Mouse (Mus musculus) liver, embryonic 13.5 days (tissue): Measurements from ENCODE around the gene Cnp. TPM values are rescaled to one million over a fixed set of nuclear protein-coding genes. Genes with fewer than 3 reads are reported as not detected.
A peak's percentile ranks its signal among the peaks of the same experiment; 100 is the strongest.

Source experiments
- ATAC-seq: fragments of 200-750 bp; cut with Nextera tagmentation; 2 replicates; pipeline ENCODE4 v1.8.0; 2017; ENCODE audit warnings: low read depth, mild to moderate bottlenecking, moderate number of reproducible peaks, moderate library complexity
- DNase-seq: peaks from one replicate; pipeline ENCODE4 v3.0.0; 2022
- H3K27ac ChIP-seq: fragments of 300-500 bp; sonication (generic); 2 replicates; pipeline ENCODE4 v1.5.1; 2015; ENCODE audit warnings: moderate library complexity, mild to moderate bottlenecking, inconsistent platforms
- H3K27me3 ChIP-seq: fragments of 300-500 bp; sonication (generic); 2 replicates; pipeline ENCODE4 v1.6.1; 2015; ENCODE audit warnings: mild to moderate bottlenecking, inconsistent platforms
- H3K36me3 ChIP-seq: fragments of 300-500 bp; sonication (generic); 2 replicates; pipeline ENCODE4 v1.6.1; 2015; ENCODE audit warnings: mild to moderate bottlenecking, inconsistent platforms
- H3K4me1 ChIP-seq: fragments of 300-500 bp; sonication (generic); replicated peaks from 2 replicates; pipeline ENCODE4 v1.6.1; 2015; ENCODE audit warnings: inconsistent platforms
- H3K4me2 ChIP-seq: fragments of 300-500 bp; sonication (generic); 2 replicates; pipeline ENCODE4 v1.6.1; 2015; ENCODE audit warnings: inconsistent platforms, mild to moderate bottlenecking, moderate library complexity
- H3K4me3 ChIP-seq: fragments of 300-500 bp; sonication (generic); replicated peaks from 2 replicates; pipeline ENCODE4 v1.5.1; 2015; ENCODE audit warnings: mild to moderate bottlenecking, inconsistent platforms
- H3K9ac ChIP-seq: fragments of 300-500 bp; sonication (generic); 2 replicates; pipeline ENCODE4 v1.6.1; 2015; ENCODE audit warnings: mild to moderate bottlenecking, inconsistent platforms
- H3K9me3 ChIP-seq: fragments of 300-500 bp; sonication (generic); replicated peaks from 2 replicates; pipeline ENCODE4 v1.6.1; 2016; ENCODE audit warnings: inconsistent platforms
- WGBS: fragments of 180-500 bp; shearing (Covaris S2); methylation state at CpG from one replicate; pipeline ENCODE4 v1.1.7; 2015; ENCODE audit not compliant: insufficient replicate concordance; 5-methylcytosine and 5-hydroxymethylcytosine counted together
- polyA plus RNA-seq: library from polyadenylated mRNA; unstranded; fragments of >200 nt; fragmentation: Nextera tagmentation; extraction: Ambion mirVana; gene quantifications from 2 replicates; pipeline ENCODE4 v1.2.1, GENCODE M21; 2015

Gene Cnp
- polyA plus RNA-seq, 1 experiment from 2014 or later = 13.2 TPM

GRCm38 (mm10) chr11:100592346-100593046 is 17.8 kb downstream of the Cnp start:
- WGBS = 88% methylated on average over 11 of the region's 11 CpGs
- Histone ChIP-seq H3K4me1 (no peaks in the 10 kb centered on the region), H3K9me3 (no peaks in the 10 kb centered on the region), H3K4me3 (no peak overlapping the region), H3K4me2 (no peak overlapping the region), H3K36me3 (peaks cover 99% of the 10 kb centered on the region), H3K9ac (no peak overlapping the region), H3K27ac (no peak overlapping the region), H3K27me3 (no peaks in the 10 kb centered on the region)
- DNase-seq = no peak
- ATAC-seq = no peak

DNA sequence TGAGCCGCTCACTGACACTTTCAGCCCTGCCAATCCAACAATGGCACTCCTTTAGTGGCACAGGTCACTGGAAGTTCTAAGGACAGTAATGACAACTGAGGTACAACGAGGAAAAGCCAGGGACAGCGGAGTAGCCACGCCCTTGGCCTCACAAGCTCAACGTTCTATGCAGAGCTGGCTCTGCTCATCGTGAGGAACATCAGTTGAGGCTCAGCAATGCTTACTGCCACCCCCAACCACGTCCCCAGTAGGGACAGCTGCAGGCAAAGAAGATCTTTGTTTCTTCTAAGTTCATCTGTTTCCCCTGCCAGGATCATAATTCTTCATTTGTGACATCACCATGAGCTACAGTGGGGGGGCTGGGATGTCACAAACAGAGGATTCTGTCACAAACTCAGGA is 19.9 kb downstream of the Cnp start:
- WGBS = 80% methylated on average over 7 of the region's 7 CpGs

DNA sequence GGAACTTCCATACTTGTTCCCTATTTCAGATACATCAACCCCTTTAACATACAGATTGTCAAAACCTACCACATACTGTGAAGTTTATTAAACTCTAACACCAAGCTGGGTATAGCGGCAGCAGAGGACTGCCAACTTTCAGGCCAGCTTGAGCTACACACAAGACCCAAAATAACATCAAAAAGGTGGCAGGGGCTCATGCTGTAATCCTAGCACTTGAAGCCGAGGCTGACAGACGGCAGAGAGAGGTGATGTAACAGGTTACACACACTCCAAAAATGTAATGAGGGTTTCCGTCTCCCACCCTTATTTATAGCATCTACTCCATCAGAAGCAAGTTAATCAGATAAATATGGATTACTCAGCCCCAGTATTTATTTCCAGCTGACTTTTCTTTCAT is 20.8 kb downstream of the Cnp start:
- Histone ChIP-seq H3K27me3 (no peaks in the 10 kb centered on the region), H3K9ac (no peak overlapping the region), H3K4me1 (no peaks in the 10 kb centered on the region), H3K9me3 (no peaks in the 10 kb centered on the region), H3K36me3 (peaks cover 99% of the 10 kb centered on the region), H3K4me2 (no peak overlapping the region), H3K4me3 (no peak overlapping the region), H3K27ac (no peak overlapping the region)
- DNase-seq (no peak), ATAC-seq (no peak)
- WGBS = 86% methylated on average over 4 of the region's 4 CpGs

More for the DNA sequence above, 19.9 kb downstream of the Cnp start:
- Histone ChIP-seq H3K27me3 (no peaks in the 10 kb centered on the region), H3K9ac (no peak overlapping the region), H3K4me3 (no peak overlapping the region), H3K4me2 (no peak overlapping the region), H3K27ac (no peak overlapping the region), H3K36me3 (peaks cover 99% of the 10 kb centered on the region), H3K4me1 (no peaks in the 10 kb centered on the region), H3K9me3 (no peaks in the 10 kb centered on the region)
- ATAC-seq (no peak), DNase-seq (no peak)

DNA sequence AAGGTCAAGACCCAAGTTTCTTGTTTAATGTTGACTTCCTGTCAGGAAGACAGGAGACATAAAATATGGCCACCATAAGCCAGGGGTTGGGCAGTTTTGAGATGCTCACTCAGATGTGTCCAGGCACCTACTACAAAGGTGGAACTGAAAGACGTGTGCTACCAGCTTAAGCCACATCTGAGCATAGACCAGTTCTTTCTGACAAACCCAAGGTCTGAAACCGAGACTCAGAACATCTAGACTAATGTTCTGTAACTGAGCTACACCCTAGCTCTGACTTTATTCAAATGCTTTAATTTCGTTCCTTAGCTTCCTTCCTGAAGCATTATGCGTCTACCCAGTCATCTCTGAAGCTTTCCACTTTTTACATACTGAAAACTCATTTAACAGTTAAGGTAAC is 23.4 kb downstream of the Cnp start:
- no peak for DNase-seq
- H3K36me3 ChIP-seq = peaks cover 88% of the 10 kb centered on the region
- H3K9me3 ChIP-seq = no peaks in the 10 kb centered on the region

DNA sequence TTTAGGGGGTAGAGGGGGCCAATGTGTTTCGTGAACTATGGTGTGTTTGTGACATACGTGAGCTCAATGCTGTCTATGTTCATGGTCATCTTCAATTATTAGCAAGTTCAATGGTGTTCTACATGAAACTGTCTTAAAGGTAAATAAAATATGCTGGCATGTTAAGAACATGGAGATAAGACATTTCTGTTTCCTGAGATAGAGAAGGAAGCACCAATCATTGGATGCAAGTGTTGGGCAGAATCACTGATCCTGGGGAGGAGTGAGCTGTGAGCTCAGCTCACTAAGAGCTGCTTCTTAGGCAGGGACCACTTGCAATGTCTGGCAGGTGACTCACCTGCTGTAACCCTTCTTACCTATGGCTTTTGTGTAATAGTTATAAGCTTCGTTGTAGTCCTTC is 26.7 kb downstream of the Cnp start:
- Histone ChIP-seq H3K4me2 (no peak overlapping the region), H3K9ac (no peak overlapping the region), H3K4me3 (no peak overlapping the region), H3K9me3 (no peaks in the 10 kb centered on the region), H3K36me3 (peaks cover 55% of the 10 kb centered on the region), H3K27me3 (no peaks in the 10 kb centered on the region), H3K27ac (no peak overlapping the region), H3K4me1 (peaks cover 20% of the 10 kb centered on the region)
- DNase-seq (no peak), ATAC-seq (no peak)
- 80% methylated on average over 3 of the region's 3 CpGs for WGBS

More for the DNA sequence above, 23.4 kb downstream of the Cnp start:
- Histone ChIP-seq H3K9ac (no peak overlapping the region), H3K27ac (no peak overlapping the region), H3K4me2 (no peak overlapping the region), H3K27me3 (no peaks in the 10 kb centered on the region), H3K4me3 (no peak overlapping the region), H3K4me1 (peaks cover 11% of the 10 kb centered on the region)
- ATAC-seq = no peak
- 84% methylated on average over 4 of the region's 4 CpGs for WGBS

- Histone ChIP-seq H3K27ac (no peak overlapping the region), H3K9ac (no peak overlapping the region), H3K4me2 (no peak overlapping the region), H3K36me3 (peaks cover 44% of the 10 kb centered on the region), H3K27me3 (no peaks in the 10 kb centered on the region), H3K4me3 (no peak overlapping the region), H3K9me3 (no peaks in the 10 kb centered on the region), H3K4me1 (peaks cover 20% of the 10 kb centered on the region)
- ATAC-seq (no peak), DNase-seq (no peak)
- 71% methylated on average over 9 of the region's 9 CpGs for WGBS
Observed at GRCm38 (mm10) chr11:100603155-100603554, 28.5 kb downstream of the Cnp start.

GRCm38 (mm10) chr11:100603813-100604212 is 29.1 kb downstream of the Cnp start:
- Histone ChIP-seq H3K36me3 (peaks cover 41% of the 10 kb centered on the region), H3K27me3 (no peaks in the 10 kb centered on the region), H3K27ac (peak overlapping the region; percentile 24; the same call in 1 of the 2 replicates), H3K9me3 (no peaks in the 10 kb centered on the region), H3K4me2 (no peak overlapping the region), H3K9ac (no peak overlapping the region), H3K4me3 (no peak overlapping the region), H3K4me1 (peaks cover 20% of the 10 kb centered on the region)
- ATAC-seq = no peak
- no peak for DNase-seq
- 77% methylated on average over 8 of the region's 8 CpGs for WGBS

GRCm38 (mm10) chr11:100604321-100605005 is 29.8 kb downstream of the Cnp start:
- Histone ChIP-seq H3K36me3 (peaks cover 34% of the 10 kb centered on the region), H3K27me3 (no peaks in the 10 kb centered on the region), H3K4me1 (peaks cover 23% of the 10 kb centered on the region), H3K4me2 (no peak overlapping the region), H3K9ac (no peak overlapping the region), H3K27ac (no peak overlapping the region), H3K9me3 (no peaks in the 10 kb centered on the region), H3K4me3 (no peak overlapping the region)
- WGBS = 73% methylated on average over 4 of the region's 4 CpGs
- no peak for DNase-seq
- ATAC-seq = no peak

GRCm38 (mm10) chr11:100605451-100605850 is 30.7 kb downstream of the Cnp start:
- no peaks in the 10 kb centered on the region for H3K27me3 ChIP-seq
- H3K27ac ChIP-seq = no peak overlapping the region
- no peak overlapping the region for H3K4me3 ChIP-seq
- peaks cover 29% of the 10 kb centered on the region for H3K36me3 ChIP-seq
- ATAC-seq (no peak), DNase-seq (no peak)
- peaks cover 33% of the 10 kb centered on the region for H3K4me1 ChIP-seq
- H3K4me2 ChIP-seq = no peak overlapping the region
- no peaks in the 10 kb centered on the region for H3K9me3 ChIP-seq
- H3K9ac ChIP-seq = no peak overlapping the region
- WGBS = 86% methylated on average over 10 of the region's 10 CpGs

- Histone ChIP-seq H3K9me3 (no peaks in the 10 kb centered on the region), H3K9ac (no peak overlapping the region), H3K27me3 (no peaks in the 10 kb centered on the region), H3K4me2 (no peak overlapping the region), H3K4me3 (no peak overlapping the region), H3K36me3 (peaks cover 25% of the 10 kb centered on the region), H3K4me1 (peaks cover 37% of the 10 kb centered on the region), H3K27ac (no peak overlapping the region)
- 83% methylated on average over 6 of the region's 6 CpGs for WGBS
- no peak for ATAC-seq
- DNase-seq = no peak
Observed at GRCm38 (mm10) chr11:100607121-100607520, 32.4 kb downstream of the Cnp start.

DNA sequence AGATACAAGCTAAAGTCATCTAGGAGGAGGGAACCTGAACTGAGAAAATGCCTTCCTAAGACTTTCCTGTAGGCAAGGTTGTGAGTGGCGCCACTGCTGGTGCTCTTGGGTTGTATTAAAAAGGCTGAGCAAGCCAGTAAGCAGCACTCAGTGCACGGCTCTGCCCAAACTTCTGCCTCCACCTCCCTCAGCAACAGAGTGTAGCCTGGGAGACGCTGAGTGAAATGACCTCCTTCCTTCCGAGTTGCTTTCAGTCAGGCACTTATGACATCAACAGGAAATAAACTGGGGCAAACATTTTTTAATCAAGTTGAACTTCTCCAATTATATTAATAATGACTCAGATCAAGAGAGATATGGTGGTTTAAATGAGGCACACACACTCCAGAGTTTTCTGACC is 34.1 kb downstream of the Cnp start:
- H3K27me3 ChIP-seq = no peaks in the 10 kb centered on the region
- no peak overlapping the region for H3K4me2 ChIP-seq
- WGBS = 56% methylated on average over 4 of the region's 4 CpGs
- H3K4me1 ChIP-seq = peaks cover 33% of the 10 kb centered on the region
- no peak overlapping the region for H3K27ac ChIP-seq
- H3K9ac ChIP-seq = no peak overlapping the region
- no peaks in the 10 kb centered on the region for H3K9me3 ChIP-seq
- DNase-seq = no peak
- H3K36me3 ChIP-seq = peaks cover 25% of the 10 kb centered on the region
- no peak for ATAC-seq
- no peak overlapping the region for H3K4me3 ChIP-seq
